Mouse (Mus musculus) erythroblast, embryonic 14.5 days (primary cell): ENCODE measurements around the gene Rccd1.

Experiments used
- GATA1 ChIP-seq: IDR thresholded peaks from 2 replicates; pipeline ENCODE4 v1.6.1; 2012; ENCODE audit warnings: low read length, inconsistent platforms, mixed read lengths
- TAL1 ChIP-seq: IDR thresholded peaks from 3 replicates; pipeline ENCODE4 v1.6.1; 2012; ENCODE audit warnings: low read length, inconsistent platforms, mixed read lengths

DNA sequence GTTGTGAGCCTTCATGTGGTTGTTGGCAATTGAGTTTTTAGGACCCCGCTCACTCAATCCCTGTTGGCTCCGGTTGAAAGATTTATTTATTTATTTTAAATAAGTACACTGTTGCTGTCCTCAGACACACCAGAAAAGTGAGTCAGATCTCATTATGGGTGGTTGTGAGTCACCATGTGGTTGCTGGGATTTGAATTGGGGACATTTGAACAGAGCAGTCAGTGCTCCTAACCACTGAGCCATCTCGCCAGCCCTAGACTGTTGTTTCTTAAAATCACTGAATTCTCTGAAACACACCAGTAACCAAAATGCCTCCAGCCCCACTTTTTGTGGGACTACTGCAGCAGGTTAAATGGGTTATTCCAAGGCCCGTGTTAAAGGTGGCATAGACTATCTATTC, 25.5 kb downstream of the Rccd1 start:
- TF ChIP-seq TAL1 (no peak), GATA1 (no peak)
